Mouse (Mus musculus) testis, postnatal 10 days (tissue): ENCODE measurements at regions not wholly inside any gene's neighbourhood (a gene's known extent, or its start where the extent isn't known, plus 50 kb on each side); places are given as distances from the start of the nearest gene placed in this dataset.
A peak's percentile ranks its signal among the peaks of the same experiment; 100 is the strongest.

Experiments used
- DNase-seq: peaks from one replicate; pipeline ENCODE4 v3.0.0; 2021; ENCODE audit warnings: low spot score

- DNase-seq = no peak
These were observed 87.7 kb downstream of the Stc2 start for GRCm38 (mm10) chr11:31282136-31282535.

DNA sequence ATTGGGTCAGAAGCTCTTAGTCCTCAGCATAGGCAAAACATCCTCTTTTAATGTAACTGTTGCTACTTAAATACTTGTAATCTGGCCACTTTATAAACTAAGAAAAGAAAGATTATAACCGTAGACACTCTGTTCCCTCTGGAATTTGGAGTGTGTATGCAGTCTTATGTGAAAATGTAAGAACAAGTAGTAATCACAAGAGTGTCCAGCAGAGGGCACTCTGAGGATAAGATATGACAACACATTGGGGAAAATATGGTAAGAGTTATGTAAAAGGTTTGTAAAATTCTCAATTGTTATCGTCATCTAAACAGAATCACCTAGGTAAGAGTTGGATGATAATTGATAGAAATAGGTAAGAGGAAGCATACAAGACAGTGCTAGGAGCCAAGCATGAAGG, 66.2 kb upstream of the Gm17332 start:
- peak; percentile 83 for DNase-seq
